Mouse (Mus musculus) liver, embryonic 15.5 days (tissue): ENCODE measurements around the gene Fut11. TPM values are rescaled to one million over a fixed set of nuclear protein-coding genes. Genes with fewer than 3 reads are reported as not detected.

Experiments used
- ATAC-seq: fragments of 200-750 bp; cut with Nextera tagmentation; 2 replicates; pipeline ENCODE4 v1.8.0; 2017; ENCODE audit warnings: moderate number of reproducible peaks, mild to moderate bottlenecking, moderate library complexity; ENCODE audit not compliant: insufficient read depth
- H3K27ac ChIP-seq: fragments of 300-500 bp; sonication (generic); replicated peaks from 2 replicates; pipeline ENCODE4 v1.5.1; 2015; ENCODE audit warnings: mild to moderate bottlenecking, inconsistent platforms
- H3K27me3 ChIP-seq: fragments of 300-500 bp; sonication (generic); 2 replicates; pipeline ENCODE4 v1.6.1; 2015; ENCODE audit warnings: mild to moderate bottlenecking, inconsistent platforms
- H3K36me3 ChIP-seq: fragments of 300-500 bp; sonication (generic); replicated peaks from 2 replicates; pipeline ENCODE4 v1.6.1; 2015; ENCODE audit warnings: moderate library complexity, mild to moderate bottlenecking, inconsistent platforms
- H3K4me1 ChIP-seq: fragments of 300-500 bp; sonication (generic); replicated peaks from 2 replicates; pipeline ENCODE4 v1.6.1; 2015; ENCODE audit warnings: inconsistent platforms
- H3K4me2 ChIP-seq: fragments of 300-500 bp; sonication (generic); 2 replicates; pipeline ENCODE4 v1.6.1; 2015; ENCODE audit warnings: moderate library complexity, mild to moderate bottlenecking, inconsistent platforms
- H3K4me3 ChIP-seq: fragments of 300-500 bp; sonication (generic); replicated peaks from 2 replicates; pipeline ENCODE4 v1.5.1; 2015; ENCODE audit warnings: mild to moderate bottlenecking, inconsistent platforms
- H3K9ac ChIP-seq: fragments of 300-500 bp; sonication (generic); 2 replicates; pipeline ENCODE4 v1.6.1; 2015; ENCODE audit warnings: moderate library complexity, mild to moderate bottlenecking, inconsistent platforms
- H3K9me3 ChIP-seq: fragments of 300-500 bp; sonication (generic); replicated peaks from 2 replicates; pipeline ENCODE4 v1.6.1; 2016; ENCODE audit warnings: inconsistent platforms
- WGBS: fragments of 180-500 bp; shearing (Covaris S2); methylation state at CpG from one replicate; pipeline ENCODE4 v1.1.7; 2015; ENCODE audit warnings: mixed read lengths; ENCODE audit not compliant: insufficient replicate concordance; 5-methylcytosine and 5-hydroxymethylcytosine counted together
- polyA plus RNA-seq: library from polyadenylated mRNA; unstranded; fragments of >200 nt; fragmentation: Nextera tagmentation; extraction: Ambion mirVana; gene quantifications from 2 replicates; pipeline ENCODE4 v1.2.1, GENCODE M21; 2015

The Fut11 gene
- 6.3 and 7.3 TPM in 2 replicates for polyA plus RNA-seq

DNA sequence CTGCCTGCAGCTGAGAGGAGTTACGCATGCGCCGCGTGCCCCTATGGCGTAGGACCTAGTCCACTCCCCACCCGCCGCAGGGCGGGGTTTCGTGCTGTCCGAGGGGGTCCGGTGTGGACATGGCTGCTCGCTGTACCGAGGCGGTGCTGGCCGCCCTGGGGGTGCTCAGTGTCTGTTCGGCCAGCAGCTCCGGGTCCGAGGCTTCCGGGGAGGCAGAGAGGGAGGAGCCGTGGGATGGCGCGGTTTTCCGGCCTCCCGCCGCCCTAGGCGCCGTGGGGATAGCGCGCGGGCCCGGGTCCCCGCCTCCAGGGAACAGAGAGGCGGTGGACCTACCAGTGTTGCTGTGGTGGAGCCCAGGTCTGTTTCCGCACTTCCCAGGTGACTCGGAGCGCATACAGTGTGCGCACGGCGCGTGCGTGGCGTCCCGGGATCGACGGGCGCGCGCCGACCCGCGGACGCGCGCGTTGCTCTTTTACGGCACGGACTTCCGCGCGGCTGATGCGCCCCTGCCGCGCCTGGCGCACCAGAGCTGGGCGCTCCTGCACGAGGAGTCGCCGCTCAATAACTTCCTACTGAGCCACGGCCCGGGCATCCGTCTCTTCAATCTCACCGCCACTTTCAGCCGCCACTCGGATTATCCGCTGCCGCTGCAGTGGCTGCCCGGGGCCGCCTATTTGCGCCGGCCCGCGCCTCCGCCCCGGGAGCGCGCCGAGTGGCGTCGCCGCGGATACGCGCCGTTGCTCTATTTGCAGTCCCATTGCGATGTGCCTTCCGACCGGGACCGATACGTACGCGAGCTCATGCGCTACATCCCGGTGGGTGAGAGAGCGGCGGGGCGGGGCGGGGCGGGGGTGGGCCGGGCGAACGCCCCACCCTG is at the start of gene Fut11:
Gene Fut11 (plus strand): TSS at position 85 of the 877 bp plus-strand sequence.
- no peaks in the 10 kb centered on the region for H3K27me3 ChIP-seq
- peak within 1 kb of the TSS; percentile 89 for H3K4me2 ChIP-seq
- peak; percentile 83 for ATAC-seq
- peak within 1 kb of the TSS; percentile 93 for H3K27ac ChIP-seq
- peak within 1 kb of the TSS; percentile 96 for H3K4me3 ChIP-seq
- under 1% methylated on average over 111 of the region's 111 CpGs for WGBS
- H3K4me1 ChIP-seq, result peaks cover 60% of the 10 kb centered on the region
- peaks cover 51% of the 10 kb centered on the region for H3K36me3 ChIP-seq
- H3K9ac ChIP-seq, result peak within 1 kb of the TSS; percentile 88
- no peaks in the 10 kb centered on the region for H3K9me3 ChIP-seq

DNA sequence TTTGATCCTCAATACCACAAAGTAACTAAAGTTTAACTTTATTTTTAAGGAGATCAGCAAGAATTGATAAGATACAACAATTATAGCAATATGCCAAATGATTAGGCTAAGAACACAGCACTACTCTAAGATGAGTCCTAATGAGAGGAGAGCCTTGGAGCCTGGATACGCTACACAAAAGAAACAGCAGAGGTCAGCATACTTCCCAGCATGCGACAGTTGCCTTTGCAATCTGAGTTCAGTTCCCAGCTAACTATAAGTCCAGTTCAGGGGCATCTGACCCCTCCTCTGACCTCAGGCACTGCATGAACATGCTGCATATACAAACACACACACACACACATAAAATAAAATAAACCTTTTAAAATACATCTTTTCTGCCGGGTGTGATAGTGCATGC is 49.2 kb upstream of the Fut11 start:
- 45% methylated on average over 3 of the region's 3 CpGs for WGBS
- ATAC-seq, result no peak

GRCm38 (mm10) chr14:20646381-20646780 is 48.4 kb upstream of the Fut11 start:
- Histone ChIP-seq H3K27ac (no peak overlapping the region), H3K4me1 (peaks cover 15% of the 10 kb centered on the region), H3K4me2 (no peak overlapping the region), H3K9ac (no peak overlapping the region), H3K9me3 (no peaks in the 10 kb centered on the region), H3K36me3 (no peaks in the 10 kb centered on the region), H3K4me3 (no peak overlapping the region), H3K27me3 (no peaks in the 10 kb centered on the region)
- no peak for ATAC-seq

More for the DNA sequence above, 49.2 kb upstream of the Fut11 start:
- H3K9ac ChIP-seq, result no peak overlapping the region
- no peaks in the 10 kb centered on the region for H3K9me3 ChIP-seq
- no peak overlapping the region for H3K4me2 ChIP-seq
- peaks cover 15% of the 10 kb centered on the region for H3K4me1 ChIP-seq
- no peaks in the 10 kb centered on the region for H3K36me3 ChIP-seq
- no peaks in the 10 kb centered on the region for H3K27me3 ChIP-seq
- H3K4me3 ChIP-seq, result no peak overlapping the region
- H3K27ac ChIP-seq, result no peak overlapping the region

DNA sequence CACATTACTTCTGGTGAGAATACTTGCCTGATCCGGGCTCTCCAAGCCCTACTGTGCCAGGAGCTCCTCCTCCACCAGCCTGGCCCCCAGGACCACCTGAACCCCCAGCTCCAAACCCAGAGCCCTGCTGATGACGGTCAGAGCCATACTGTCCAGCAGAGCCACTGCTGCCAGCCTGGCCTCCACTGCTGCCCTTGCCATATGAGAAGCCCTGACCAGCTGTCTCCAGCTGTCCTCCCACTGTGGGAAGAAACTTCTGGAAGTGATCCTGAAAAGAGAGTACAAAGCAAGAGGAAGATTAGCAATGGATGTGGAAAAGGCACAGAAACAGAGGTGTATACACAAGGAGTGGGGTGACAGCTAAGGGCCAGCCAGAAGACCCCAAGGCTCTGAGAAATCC is 43.8 kb upstream of the Fut11 start:
- no peak overlapping the region for H3K27ac ChIP-seq
- no peak overlapping the region for H3K4me3 ChIP-seq
- 64% methylated on average over 2 of the region's 2 CpGs for WGBS
- H3K9me3 ChIP-seq, result no peaks in the 10 kb centered on the region
- H3K4me1 ChIP-seq, result peaks cover 4% of the 10 kb centered on the region; the same call in 1 of the 2 replicates
- H3K4me2 ChIP-seq, result no peak overlapping the region
- H3K36me3 ChIP-seq, result no peaks in the 10 kb centered on the region
- H3K27me3 ChIP-seq, result no peaks in the 10 kb centered on the region
- ATAC-seq, result no peak
- H3K9ac ChIP-seq, result no peak overlapping the region

DNA sequence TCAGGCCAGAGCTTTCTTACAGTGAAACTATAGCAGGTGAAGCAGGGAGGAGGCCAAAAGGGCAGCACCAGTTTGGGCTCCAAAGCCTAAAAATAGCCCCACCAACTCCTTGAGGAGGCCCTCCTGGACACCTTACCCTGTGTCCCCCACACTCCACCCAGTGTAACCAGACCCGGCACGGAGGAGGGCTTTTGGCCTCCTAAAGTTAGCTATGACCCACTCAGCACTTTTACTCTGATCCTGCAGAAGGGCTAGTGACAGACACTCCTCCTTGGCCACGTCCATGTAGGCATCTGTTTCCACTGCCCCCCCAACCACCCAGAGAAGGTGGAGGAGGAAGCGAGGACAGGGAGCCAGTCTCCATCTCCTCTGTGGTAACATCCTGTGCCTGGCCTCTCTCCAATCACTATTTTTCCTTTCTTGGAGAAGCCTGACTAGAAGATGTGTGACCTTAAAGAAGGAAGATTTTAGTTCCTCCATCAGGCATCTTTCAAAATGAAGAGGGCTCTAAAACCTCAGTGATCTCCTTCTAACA is 43.0 kb upstream of the Fut11 start:
- H3K27ac ChIP-seq, result no peak overlapping the region
- no peaks in the 10 kb centered on the region for H3K9me3 ChIP-seq
- 53% methylated on average over 4 of the region's 4 CpGs for WGBS
- H3K36me3 ChIP-seq, result no peaks in the 10 kb centered on the region
- H3K4me3 ChIP-seq, result no peak overlapping the region
- no peak overlapping the region for H3K9ac ChIP-seq
- peaks cover 4% of the 10 kb centered on the region; the same call in 1 of the 2 replicates for H3K4me1 ChIP-seq
- H3K4me2 ChIP-seq, result no peak overlapping the region
- ATAC-seq, result no peak
- no peaks in the 10 kb centered on the region for H3K27me3 ChIP-seq

- H3K27ac ChIP-seq, result no peak overlapping the region
- H3K4me2 ChIP-seq, result no peak overlapping the region
- WGBS, result 54% methylated on average over 9 of the region's 9 CpGs
- no peaks in the 10 kb centered on the region; the same call in 1 of the 2 replicates for H3K4me1 ChIP-seq
- H3K4me3 ChIP-seq, result no peak overlapping the region
- ATAC-seq, result no peak
- no peaks in the 10 kb centered on the region for H3K36me3 ChIP-seq
- no peaks in the 10 kb centered on the region for H3K9me3 ChIP-seq
- no peaks in the 10 kb centered on the region; the same call in 1 of the 2 replicates for H3K27me3 ChIP-seq
- H3K9ac ChIP-seq, result no peak overlapping the region
Observed at GRCm38 (mm10) chr14:20654690-20655421, 39.9 kb upstream of the Fut11 start.

GRCm38 (mm10) chr14:20655731-20656130 is 39.0 kb upstream of the Fut11 start:
- 66% methylated on average over 9 of the region's 9 CpGs for WGBS
- H3K36me3 ChIP-seq, result no peaks in the 10 kb centered on the region
- no peak overlapping the region for H3K9ac ChIP-seq
- H3K4me2 ChIP-seq, result no peak overlapping the region
- H3K27me3 ChIP-seq, result no peaks in the 10 kb centered on the region; the same call in 1 of the 2 replicates
- H3K4me3 ChIP-seq, result no peak overlapping the region
- H3K9me3 ChIP-seq, result no peaks in the 10 kb centered on the region
- H3K27ac ChIP-seq, result no peak overlapping the region
- peaks cover 7% of the 10 kb centered on the region for H3K4me1 ChIP-seq
- ATAC-seq, result no peak

DNA sequence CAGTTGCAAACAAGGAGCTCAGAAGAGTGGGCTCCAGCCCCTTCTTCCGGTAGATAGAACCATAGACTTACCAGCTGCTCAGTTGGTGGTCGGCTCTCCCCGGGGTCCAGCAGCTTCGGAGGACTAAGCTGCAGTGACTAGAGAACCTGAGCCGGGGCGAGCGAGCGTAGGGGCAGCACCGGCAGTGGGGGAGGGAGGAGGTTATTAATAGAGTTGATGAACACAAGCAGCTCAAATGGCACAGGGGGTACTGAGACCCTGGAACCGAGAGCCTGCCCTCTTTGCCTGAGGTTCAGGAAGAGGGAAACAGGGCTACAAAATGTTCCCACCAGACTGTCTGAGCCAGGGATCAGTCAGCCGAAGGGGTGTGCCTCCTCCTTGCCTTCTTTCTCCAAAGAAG is 38.4 kb upstream of the Fut11 start, which contains the start of gene Myoz1:
Gene Myoz1 (minus strand): TSS at position 180 of the 400 bp plus-strand sequence.
- H3K36me3 ChIP-seq, result no peaks in the 10 kb centered on the region
- H3K4me1 ChIP-seq, result peaks cover 12% of the 10 kb centered on the region
- no peak within 1 kb of the TSS for H3K4me2 ChIP-seq
- no peaks in the 10 kb centered on the region for H3K9me3 ChIP-seq
- no peak within 1 kb of the TSS for H3K4me3 ChIP-seq
- H3K27me3 ChIP-seq, result peaks cover 4% of the 10 kb centered on the region
- H3K9ac ChIP-seq, result no peak within 1 kb of the TSS
- no peak for ATAC-seq
- WGBS, result 58% methylated on average over 11 of the region's 11 CpGs
- H3K27ac ChIP-seq, result no peak within 1 kb of the TSS

DNA sequence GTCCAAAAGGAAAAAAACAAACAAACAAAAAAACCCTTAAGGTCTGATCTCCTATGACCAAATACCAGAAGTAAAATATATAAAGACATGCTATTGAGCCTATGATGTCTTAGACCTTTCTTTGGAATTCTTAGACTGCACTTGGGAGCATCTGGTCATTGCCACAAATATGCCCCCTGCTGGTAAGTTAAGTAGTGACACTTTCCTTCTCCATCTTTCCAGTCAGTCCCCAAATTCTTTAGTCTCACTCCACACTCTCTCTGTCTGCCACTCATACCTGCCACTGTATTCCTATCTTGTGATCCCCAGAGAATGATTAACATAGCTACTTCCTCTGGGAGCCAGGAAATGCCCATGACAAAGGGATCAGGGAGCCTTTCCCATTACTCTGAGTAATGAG is 36.4 kb upstream of the Fut11 start:
- ATAC-seq, result no peak
- Histone ChIP-seq H3K9ac (no peak overlapping the region), H3K9me3 (no peaks in the 10 kb centered on the region), H3K4me1 (peaks cover 20% of the 10 kb centered on the region), H3K4me3 (no peak overlapping the region), H3K4me2 (no peak overlapping the region), H3K27ac (no peak overlapping the region), H3K27me3 (peaks cover 24% of the 10 kb centered on the region), H3K36me3 (no peaks in the 10 kb centered on the region)

- Histone ChIP-seq H3K4me3 (no peak overlapping the region), H3K4me2 (no peak overlapping the region), H3K27ac (no peak overlapping the region), H3K9me3 (no peaks in the 10 kb centered on the region), H3K36me3 (no peaks in the 10 kb centered on the region), H3K4me1 (peaks cover 20% of the 10 kb centered on the region), H3K9ac (no peak overlapping the region), H3K27me3 (peaks cover 29% of the 10 kb centered on the region)
- ATAC-seq, result no peak
- WGBS, result 59% methylated on average over 6 of the region's 6 CpGs
Observed at GRCm38 (mm10) chr14:20658902-20659301, 35.9 kb upstream of the Fut11 start.

DNA sequence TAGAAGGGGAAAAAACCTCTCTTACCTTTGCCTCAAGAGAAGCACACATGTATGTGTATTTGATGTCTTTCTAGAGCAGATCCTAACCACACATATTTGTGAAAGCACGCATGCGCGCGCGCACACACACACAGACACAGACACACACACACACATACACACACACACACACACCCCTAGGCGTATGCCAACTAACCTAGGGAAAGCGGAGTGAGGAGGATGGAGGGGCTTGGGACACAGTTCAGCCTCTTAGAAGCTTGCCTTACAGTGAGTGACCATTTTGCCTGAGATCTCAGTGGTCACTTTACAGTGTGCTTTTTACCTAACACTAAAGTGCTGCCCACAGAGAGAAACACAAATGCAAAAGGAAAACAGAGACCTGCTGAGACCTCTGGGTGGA is 35.1 kb upstream of the Fut11 start:
- Histone ChIP-seq H3K4me3 (no peak overlapping the region), H3K36me3 (no peaks in the 10 kb centered on the region), H3K27me3 (peaks cover 37% of the 10 kb centered on the region), H3K9ac (no peak overlapping the region), H3K27ac (no peak overlapping the region), H3K4me1 (peaks cover 20% of the 10 kb centered on the region), H3K9me3 (no peaks in the 10 kb centered on the region), H3K4me2 (no peak overlapping the region)
- 81% methylated on average over 7 of the region's 7 CpGs for WGBS
- no peak for ATAC-seq
